Mouse (Mus musculus) urinary bladder, postnatal 36 days (tissue): Measurements from ENCODE around the gene Dlgap3.
A peak's percentile ranks its signal among the peaks of the same experiment; 100 is the strongest.

Experiments
- DNase-seq, 2 experiments: peaks; one replicate each; pipeline ENCODE4 v3.0.0; 2022; ENCODE audit warnings: low spot score in 2 of 2, mixed read lengths in 1 of 2

Dlgap3 gene

DNA sequence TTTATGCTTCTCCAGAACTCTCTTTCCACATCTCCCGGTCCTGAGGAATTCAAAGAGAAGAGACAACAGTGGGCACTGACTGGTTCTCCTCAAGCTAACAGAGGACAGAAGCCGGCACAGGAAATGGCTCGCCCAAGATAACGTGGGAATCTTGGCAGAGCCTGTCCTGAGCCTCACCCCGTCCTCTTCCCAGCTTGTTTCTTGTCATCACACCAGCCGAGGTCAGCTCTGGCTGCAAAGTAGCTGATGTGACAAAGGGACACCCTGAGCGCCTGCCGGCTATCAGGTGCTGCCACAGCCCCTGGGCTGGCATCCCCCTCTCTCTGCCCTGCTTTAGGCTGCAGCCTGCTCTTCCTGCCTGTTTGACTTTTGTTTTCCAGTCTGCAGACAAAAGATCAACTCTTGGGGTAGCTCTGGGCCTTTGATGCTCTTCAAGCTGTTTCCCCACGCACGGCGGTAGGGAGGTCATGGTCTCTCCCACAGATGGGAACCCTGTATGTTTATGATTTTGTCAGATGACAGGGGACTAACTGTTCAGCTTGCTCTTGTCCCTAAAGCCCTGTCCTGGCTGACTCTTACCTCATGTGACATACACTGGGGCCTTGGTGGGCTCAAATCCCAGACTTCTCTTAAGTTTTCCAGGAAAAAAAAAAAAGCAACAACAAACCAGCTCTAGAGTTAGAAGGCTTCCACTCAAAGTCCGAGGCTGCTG, 89.3 kb downstream of the Dlgap3 start:
- no peak for DNase-seq

DNA sequence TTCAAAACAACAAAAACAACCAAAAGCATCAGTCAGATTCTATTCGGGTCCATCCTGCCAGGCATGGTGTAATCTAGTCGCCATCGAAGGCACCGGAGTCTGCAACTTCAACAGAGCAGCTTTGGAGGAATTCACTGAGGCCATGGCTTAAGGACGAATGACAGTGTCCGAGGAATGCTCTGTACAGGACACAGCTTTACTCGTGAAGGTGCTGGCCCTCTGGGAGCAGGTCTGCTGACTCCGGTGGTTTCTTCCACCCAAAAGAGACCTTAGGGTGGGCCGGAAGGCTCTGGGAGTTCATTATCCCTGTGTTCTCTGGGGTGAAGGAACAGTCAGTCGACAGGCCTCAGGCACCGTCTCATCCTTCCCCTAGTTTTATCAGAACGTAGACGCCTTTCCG, 92.6 kb downstream of the Dlgap3 start:
- no peak for DNase-seq

DNA sequence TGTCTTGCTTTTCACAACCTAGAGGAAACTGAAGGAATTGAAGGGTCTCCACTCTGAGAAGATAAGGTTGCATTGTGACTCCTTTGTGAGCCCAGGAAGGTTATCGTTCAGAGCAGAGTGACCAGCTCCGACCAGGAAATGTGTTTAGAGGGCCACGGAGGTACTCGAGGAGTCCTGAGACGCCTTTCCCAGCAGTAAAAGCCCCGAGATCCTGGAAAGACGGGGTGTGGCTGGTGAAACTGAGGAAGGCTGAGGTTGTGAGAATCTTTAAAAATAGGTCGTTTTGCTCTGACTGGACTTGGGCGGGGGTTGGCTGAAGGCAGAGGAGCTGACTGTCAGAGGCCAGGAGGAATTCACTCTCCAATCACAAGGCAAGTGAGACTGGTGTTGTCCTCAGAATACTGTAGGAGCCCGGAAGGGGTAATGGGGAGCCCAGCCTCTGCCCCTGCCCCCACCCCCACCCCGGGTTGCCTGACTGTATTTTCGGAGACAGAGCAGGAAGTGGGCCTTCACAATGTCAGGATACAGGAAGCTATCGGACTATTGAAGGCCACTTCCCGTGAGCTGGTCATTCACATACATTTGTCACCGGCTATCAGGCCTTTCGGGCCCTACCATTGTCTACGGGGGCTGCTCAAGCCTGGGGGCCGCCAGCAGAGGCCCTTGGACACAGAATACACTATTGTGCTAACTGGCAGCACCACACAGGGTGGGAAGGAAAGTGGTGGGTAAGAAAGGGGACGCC, 94.6 kb downstream of the Dlgap3 start:
- DNase-seq, result no peak

DNA sequence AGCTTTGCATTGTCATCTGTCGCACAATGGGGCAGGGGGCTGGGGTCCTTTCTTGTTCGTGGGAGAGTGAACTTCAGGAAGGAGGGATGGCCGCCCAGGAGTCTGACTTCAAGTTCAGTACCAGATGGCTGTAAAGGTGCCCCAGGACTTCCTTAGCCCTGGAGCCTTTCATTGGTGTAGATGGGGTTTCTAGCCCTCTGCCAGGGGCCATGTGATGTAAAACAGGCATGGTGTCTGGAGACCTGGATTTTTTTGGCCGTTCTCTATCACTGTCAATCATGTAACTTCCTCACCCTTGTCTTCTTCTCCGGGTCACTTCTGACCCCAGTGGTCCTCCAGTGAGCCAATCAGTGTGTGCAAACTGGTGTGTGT, 95.2 kb downstream of the Dlgap3 start:
- DNase-seq, result no peak

DNA sequence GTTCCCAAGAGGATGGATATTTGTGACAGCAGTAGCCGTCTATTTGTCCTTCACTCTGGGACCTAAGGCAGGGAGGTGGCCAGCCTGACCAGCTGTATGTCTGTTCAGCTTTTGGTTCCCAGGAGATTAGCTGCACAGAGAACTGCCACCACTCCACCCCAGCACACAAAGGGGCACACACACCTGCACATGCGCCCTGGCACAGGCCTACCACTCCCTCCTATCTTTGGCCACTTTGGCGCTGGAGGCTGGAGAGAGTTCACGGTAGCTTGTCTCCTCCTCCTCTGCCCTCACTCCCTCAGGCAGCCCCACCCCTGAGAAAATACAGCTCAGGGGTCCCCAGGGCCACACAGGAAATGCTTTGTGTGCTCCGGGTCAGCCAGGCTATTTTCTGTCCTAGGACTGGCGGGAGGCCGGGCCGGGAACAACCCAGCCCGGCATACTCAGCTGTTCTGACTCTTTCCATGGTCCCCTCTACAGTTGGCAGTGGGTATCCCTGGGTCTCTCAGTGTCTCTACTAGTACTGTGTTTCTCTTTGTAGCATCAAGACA, 109.5 kb downstream of the Dlgap3 start:
- peak in 1 of 2 experiments; percentile 16 for DNase-seq

DNA sequence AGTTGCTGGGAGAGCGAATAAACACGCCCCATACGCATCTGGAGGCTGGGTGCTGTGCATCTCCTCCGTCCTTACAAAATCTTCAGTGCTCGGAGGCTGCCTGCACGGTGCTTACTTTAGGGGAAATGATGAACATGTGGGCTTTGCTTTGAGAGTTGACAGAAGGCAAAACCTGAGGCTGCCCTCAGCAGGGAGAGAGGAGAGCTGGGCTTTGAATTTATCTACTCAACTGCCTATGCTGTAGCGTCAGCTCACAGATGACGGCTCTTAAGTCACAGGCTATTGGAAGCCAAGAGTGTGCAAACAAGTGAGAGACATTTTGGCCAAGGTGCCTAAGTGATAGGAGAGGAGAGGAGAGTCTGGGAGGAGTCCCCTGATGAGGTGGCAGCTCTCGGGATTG, 110.2 kb downstream of the Dlgap3 start:
- no peak for DNase-seq
